Mouse (Mus musculus): ENCODE measurements around the gene Bcl2. TPM values are rescaled to one million over a fixed set of nuclear protein-coding genes. Genes with fewer than 3 reads are reported as not detected.

The Bcl2 gene
- total and polyA plus RNA-seq, 2 experiments from 2014 or later, result 9.0 to 13.5 TPM

GRCm38 (mm10) chr1:106710202-106710601, 3.9 kb downstream of the Bcl2 start:
- Histone ChIP-seq H3K27ac (ENCODE audit: low read depth, low read length) (no peak overlapping the region), H3K4me3 (ENCODE audit: low read depth, low read length) (no peak overlapping the region; the same call in 1 of the 2 replicates), H3K4me2 (ENCODE audit: low read depth, low read length, poor library complexity, severe bottlenecking) (peak overlapping the region; percentile 36), H3K36me3 (ENCODE audit: insufficient read depth, low read length) (no peaks in the 10 kb centered on the region), H3K9ac (replicated peaks; ENCODE audit: low read length, poor library complexity, severe bottlenecking) (no peak overlapping the region), H3K27me3 (ENCODE audit: insufficient read depth, low read length) (no peaks in the 10 kb centered on the region), H3K9me3 (ENCODE audit: low read length) (no peaks in the 10 kb centered on the region), H3K4me1 (ENCODE audit: insufficient read depth, low read length) (peaks cover 8% of the 10 kb centered on the region; the same call in 1 of the 2 replicates)
- ATAC-seq (ENCODE audit: low FRiP score) (no peak), DNase-seq (ENCODE audit: low spot score) (no peak)
- WGBS, result 70% methylated on average over 7 of the region's 7 CpGs
- no peak for TF ChIP-seq CTCF (IDR thresholded peaks at IDR 0.05)

DNA sequence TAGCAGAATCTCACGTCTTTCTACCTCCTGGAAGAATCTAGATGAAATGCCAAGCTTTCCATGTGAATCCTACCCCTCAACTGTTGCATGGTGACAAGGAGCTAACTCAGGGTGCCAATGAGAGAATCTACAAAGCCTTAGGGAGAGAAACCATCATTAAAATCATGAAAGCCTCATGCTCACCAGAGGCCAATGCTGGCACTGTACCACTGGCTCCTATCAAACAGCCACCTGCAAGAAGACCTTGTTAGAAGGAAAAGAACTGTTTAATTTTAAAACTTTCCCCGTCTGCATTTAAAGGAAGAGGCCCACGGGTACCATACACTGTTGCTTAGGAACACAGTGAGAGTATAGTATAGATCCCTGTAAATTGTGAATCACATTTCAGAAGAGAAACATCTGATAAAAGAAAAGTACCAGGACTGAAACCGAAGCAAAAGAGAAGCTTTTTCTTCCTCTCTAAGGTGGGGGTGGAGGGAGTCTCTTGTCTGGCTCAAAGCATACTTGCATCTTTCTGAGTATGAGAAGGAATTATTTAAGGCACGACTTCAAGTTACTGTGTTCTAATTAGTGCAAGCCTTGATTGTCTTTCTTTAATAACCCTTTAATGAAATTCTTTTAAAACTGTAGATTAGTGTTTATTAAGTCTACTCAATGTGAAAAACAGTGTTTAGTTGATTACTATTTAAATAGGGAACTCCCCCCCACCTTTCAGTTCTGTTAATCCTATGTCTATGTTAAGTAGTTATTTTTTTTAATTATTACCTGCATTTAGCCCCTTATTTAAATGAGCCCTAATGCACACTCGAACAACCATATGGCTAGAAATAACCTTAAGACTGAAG, 6.8 kb downstream of the Bcl2 start:
- H3K4me2 ChIP-seq (ENCODE audit: low read depth, low read length, poor library complexity, severe bottlenecking), result no peak overlapping the region
- 66% methylated on average over 6 of the region's 6 CpGs for WGBS
- H3K9ac ChIP-seq (replicated peaks; ENCODE audit: low read length, poor library complexity, severe bottlenecking), result no peak overlapping the region
- ATAC-seq (ENCODE audit: low FRiP score) (peak; percentile 29; the same call in 1 of the 2 replicates), DNase-seq (ENCODE audit: low spot score) (no peak)
- H3K27ac ChIP-seq (ENCODE audit: low read depth, low read length), result no peak overlapping the region
- H3K4me3 ChIP-seq (ENCODE audit: low read depth, low read length), result no peak overlapping the region
- H3K4me1 ChIP-seq (ENCODE audit: insufficient read depth, low read length), result peaks cover 8% of the 10 kb centered on the region; the same call in 1 of the 2 replicates
- no peaks in the 10 kb centered on the region for H3K36me3 ChIP-seq (ENCODE audit: insufficient read depth, low read length)
- no peaks in the 10 kb centered on the region for H3K9me3 ChIP-seq (ENCODE audit: low read length)
- H3K27me3 ChIP-seq (ENCODE audit: insufficient read depth, low read length), result no peaks in the 10 kb centered on the region
- no peak for TF ChIP-seq CTCF (IDR thresholded peaks at IDR 0.05)

DNA sequence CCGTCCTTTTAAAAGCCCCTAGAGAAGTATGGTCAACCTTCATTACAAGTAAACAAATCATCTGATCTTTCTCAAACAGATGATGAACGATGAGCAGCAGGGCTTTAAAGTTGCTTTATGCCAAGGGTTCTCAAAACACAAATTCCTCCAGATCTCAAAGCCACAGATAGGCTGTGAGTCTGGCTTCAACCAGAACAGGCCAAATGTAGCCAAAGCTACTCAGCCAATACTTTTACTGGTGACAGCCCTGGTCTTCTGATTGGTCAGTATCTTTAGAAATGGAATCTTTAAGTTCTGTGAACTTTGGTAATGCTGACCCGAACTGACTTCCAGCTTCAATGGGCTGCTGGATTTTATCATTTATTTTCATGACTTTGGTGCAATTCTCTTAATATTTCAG, 10.9 kb downstream of the Bcl2 start:
- no peak overlapping the region for H3K4me2 ChIP-seq (ENCODE audit: low read depth, low read length, poor library complexity, severe bottlenecking)
- H3K9me3 ChIP-seq (ENCODE audit: low read length), result no peaks in the 10 kb centered on the region
- 52% methylated on average over 3 of the region's 3 CpGs for WGBS
- no peaks in the 10 kb centered on the region for H3K36me3 ChIP-seq (ENCODE audit: insufficient read depth, low read length)
- H3K4me3 ChIP-seq (ENCODE audit: low read depth, low read length), result no peak overlapping the region
- H3K27me3 ChIP-seq (ENCODE audit: insufficient read depth, low read length), result no peaks in the 10 kb centered on the region
- no peak overlapping the region for H3K9ac ChIP-seq (replicated peaks; ENCODE audit: low read length, poor library complexity, severe bottlenecking)
- H3K27ac ChIP-seq (ENCODE audit: low read depth, low read length), result no peak overlapping the region
- no peak for TF ChIP-seq CTCF (IDR thresholded peaks at IDR 0.05)
- ATAC-seq (ENCODE audit: low FRiP score), result no peak
- peaks cover 1% of the 10 kb centered on the region; the same call in 1 of the 2 replicates for H3K4me1 ChIP-seq (ENCODE audit: insufficient read depth, low read length)
- no peak for DNase-seq (ENCODE audit: low spot score)

DNA sequence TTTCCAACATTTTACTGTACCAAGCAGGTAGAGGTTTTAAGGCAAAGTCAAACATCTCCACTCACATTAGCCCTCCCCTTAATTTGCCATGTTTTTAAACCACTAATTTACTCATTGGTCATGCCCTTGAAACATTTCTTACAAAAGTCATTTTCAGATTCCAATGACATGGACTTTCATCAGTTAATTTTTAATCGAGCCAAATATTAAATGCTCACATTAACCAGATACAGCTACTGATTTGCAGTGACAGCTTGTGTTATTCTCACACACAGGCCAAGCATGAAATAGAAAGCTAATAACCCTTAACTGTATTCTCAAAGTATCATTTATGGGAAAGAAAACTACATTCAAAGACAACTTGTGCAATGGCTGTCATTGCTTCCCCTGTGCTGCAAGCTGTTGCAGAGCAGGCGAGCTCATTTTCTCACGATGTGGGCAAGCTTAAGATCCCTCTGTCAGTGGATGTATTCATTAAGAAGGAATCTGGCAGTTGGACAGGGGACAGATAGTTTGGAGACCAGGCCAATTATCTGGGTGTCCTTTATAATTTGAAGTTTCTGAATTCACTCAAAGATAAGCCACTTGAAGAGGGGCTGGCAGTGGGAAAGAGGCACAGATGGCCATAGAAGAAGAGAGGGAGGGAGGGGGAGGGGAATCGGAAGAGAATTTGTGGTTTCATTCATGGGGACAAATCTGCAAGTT, 11.5 kb downstream of the Bcl2 start:
- no peak overlapping the region for H3K4me2 ChIP-seq (ENCODE audit: low read depth, low read length, poor library complexity, severe bottlenecking)
- TF ChIP-seq CTCF (IDR thresholded peaks at IDR 0.05), result no peak
- DNase-seq (ENCODE audit: low spot score) (peak; percentile 88), ATAC-seq (ENCODE audit: low FRiP score) (no peak)
- H3K27ac ChIP-seq (ENCODE audit: low read depth, low read length), result no peak overlapping the region
- H3K36me3 ChIP-seq (ENCODE audit: insufficient read depth, low read length), result no peaks in the 10 kb centered on the region
- H3K9me3 ChIP-seq (ENCODE audit: low read length), result no peaks in the 10 kb centered on the region
- no peak overlapping the region for H3K4me3 ChIP-seq (ENCODE audit: low read depth, low read length)
- 47% methylated on average over 4 of the region's 4 CpGs for WGBS
- no peaks in the 10 kb centered on the region for H3K4me1 ChIP-seq (ENCODE audit: insufficient read depth, low read length)
- H3K9ac ChIP-seq (replicated peaks; ENCODE audit: low read length, poor library complexity, severe bottlenecking), result no peak overlapping the region
- H3K27me3 ChIP-seq (ENCODE audit: insufficient read depth, low read length), result no peaks in the 10 kb centered on the region

- Histone ChIP-seq H3K4me2 (ENCODE audit: low read depth, low read length, poor library complexity, severe bottlenecking) (no peak overlapping the region), H3K27me3 (ENCODE audit: insufficient read depth, low read length) (no peaks in the 10 kb centered on the region), H3K4me1 (ENCODE audit: insufficient read depth, low read length) (no peaks in the 10 kb centered on the region), H3K27ac (ENCODE audit: low read depth, low read length) (no peak overlapping the region), H3K9me3 (ENCODE audit: low read length) (no peaks in the 10 kb centered on the region), H3K36me3 (ENCODE audit: insufficient read depth, low read length) (no peaks in the 10 kb centered on the region), H3K9ac (replicated peaks; ENCODE audit: low read length, poor library complexity, severe bottlenecking) (no peak overlapping the region), H3K4me3 (ENCODE audit: low read depth, low read length) (no peak overlapping the region)
- WGBS, result 87% methylated on average over 9 of the region's 9 CpGs
- DNase-seq (ENCODE audit: low spot score), result no peak
- TF ChIP-seq CTCF (IDR thresholded peaks at IDR 0.05), result no peak
- no peak for ATAC-seq (ENCODE audit: low FRiP score)
These were observed 13.5 kb downstream of the Bcl2 start for GRCm38 (mm10) chr1:106700520-106701114.

Measured in midbrain, postnatal 0 days (tissue).